Mouse (Mus musculus): ENCODE results near the gene Hsd11b2. TPM values are rescaled to one million over a fixed set of nuclear protein-coding genes. Genes with fewer than 3 reads are reported as not detected.

Hsd11b2 gene
- polyA plus RNA-seq, 1 experiment from 2014 or later, result 0.15 TPM

DNA sequence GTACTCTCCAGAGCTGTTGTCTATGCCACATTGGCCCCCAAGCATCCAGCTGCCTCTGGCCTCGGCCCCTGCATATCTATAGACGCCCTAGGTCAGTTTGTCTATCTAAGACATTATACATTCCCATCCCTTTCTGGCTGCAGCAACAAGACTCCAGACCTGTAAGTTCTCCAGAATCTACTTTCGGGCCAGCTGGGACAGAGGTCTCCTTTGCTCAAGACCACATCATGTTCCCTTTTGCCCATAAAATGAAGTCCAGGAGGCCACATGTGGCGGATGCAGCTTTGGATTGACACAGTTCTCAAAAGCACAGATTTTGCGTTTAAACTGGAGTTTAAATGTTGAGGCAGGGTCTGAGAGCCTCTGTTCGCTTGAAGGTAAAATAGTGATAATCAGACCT lies 4.4 kb upstream of the Hsd11b2 start:
- no peaks in the 10 kb centered on the region for H3K36me3 ChIP-seq
- no peaks in the 10 kb centered on the region for H3K9me3 ChIP-seq (replicated peaks)
- ATAC-seq (replicated peaks; ENCODE audit: insufficient number of reproducible peaks, insufficient read depth, low FRiP score, low read depth), result no peak
- no peak overlapping the region for H3K9ac ChIP-seq
- no peak overlapping the region for H3K27ac ChIP-seq
- H3K4me3 ChIP-seq, result no peak overlapping the region
- H3K27me3 ChIP-seq, result peaks cover 37% of the 10 kb centered on the region
- H3K4me2 ChIP-seq, result no peak overlapping the region
- peaks cover 25% of the 10 kb centered on the region for H3K4me1 ChIP-seq (replicated peaks)
- WGBS, result 83% methylated on average over 6 of the region's 6 CpGs

GRCm38 (mm10) chr8:105514656-105515055 lies 3.9 kb upstream of the Hsd11b2 start:
- Histone ChIP-seq H3K27ac (no peak overlapping the region), H3K9me3 (replicated peaks) (no peaks in the 10 kb centered on the region), H3K4me3 (no peak overlapping the region), H3K4me1 (replicated peaks) (peaks cover 29% of the 10 kb centered on the region), H3K36me3 (no peaks in the 10 kb centered on the region), H3K4me2 (no peak overlapping the region), H3K9ac (0 out of 2 replicates have a peak overlapping the region, but pooled peaks have one; percentile 9), H3K27me3 (peaks cover 42% of the 10 kb centered on the region)
- 62% methylated on average over 5 of the region's 5 CpGs for WGBS
- ATAC-seq (replicated peaks; ENCODE audit: insufficient number of reproducible peaks, insufficient read depth, low FRiP score, low read depth), result no peak

- H3K9ac ChIP-seq, result no peak overlapping the region
- peak overlapping the region; percentile 10; the same call in 1 of the 2 replicates for H3K4me3 ChIP-seq
- peak overlapping the region; percentile 52 for H3K4me2 ChIP-seq
- peaks cover 48% of the 10 kb centered on the region for H3K27me3 ChIP-seq
- no peaks in the 10 kb centered on the region for H3K9me3 ChIP-seq (replicated peaks)
- H3K4me1 ChIP-seq (replicated peaks), result peaks cover 31% of the 10 kb centered on the region
- no peaks in the 10 kb centered on the region for H3K36me3 ChIP-seq
- WGBS, result 15% methylated on average over 12 of the region's 12 CpGs
- H3K27ac ChIP-seq, result no peak overlapping the region
- ATAC-seq (replicated peaks; ENCODE audit: insufficient number of reproducible peaks, insufficient read depth, low FRiP score, low read depth), result peak; percentile 33; the same call in 1 of the 2 replicates
Observed at GRCm38 (mm10) chr8:105516018-105516645, 2.4 kb upstream of the Hsd11b2 start.

GRCm38 (mm10) chr8:105517346-105517745 lies 1.2 kb upstream of the Hsd11b2 start:
- Histone ChIP-seq H3K9ac (no peak overlapping the region), H3K4me2 (peak overlapping the region; percentile 97; the same call in 1 of the 2 replicates), H3K4me3 (no peak overlapping the region), H3K27ac (no peak overlapping the region), H3K36me3 (no peaks in the 10 kb centered on the region), H3K27me3 (peaks cover 48% of the 10 kb centered on the region), H3K9me3 (replicated peaks) (no peaks in the 10 kb centered on the region), H3K4me1 (replicated peaks) (peaks cover 31% of the 10 kb centered on the region)
- no peak for ATAC-seq (replicated peaks; ENCODE audit: insufficient number of reproducible peaks, insufficient read depth, low FRiP score, low read depth)
- WGBS, result 36% methylated on average over 8 of the region's 8 CpGs

DNA sequence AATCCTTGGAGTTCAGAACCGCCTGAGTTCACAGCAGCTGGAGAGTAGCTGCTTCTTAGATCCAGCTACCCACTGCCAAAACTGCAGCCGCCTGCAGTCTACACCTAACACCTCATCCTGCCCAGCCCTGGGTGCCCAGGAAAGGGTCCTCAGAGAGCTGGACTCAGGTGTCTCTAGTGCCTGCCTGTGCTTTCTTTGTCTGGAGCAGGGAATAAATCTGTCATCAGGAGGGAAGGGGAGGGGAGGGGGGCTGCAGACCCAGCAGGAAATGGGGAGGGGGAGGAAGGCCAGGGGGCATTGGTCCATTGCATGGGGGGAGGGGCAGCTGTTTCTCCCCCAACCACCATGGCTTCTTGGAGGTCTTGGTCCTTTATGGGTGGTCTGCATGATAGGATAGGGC lies 1.0 kb downstream of the Hsd11b2 start:
- peak overlapping the region; percentile 51; the same call in 1 of the 2 replicates for H3K4me3 ChIP-seq
- peaks cover 48% of the 10 kb centered on the region for H3K27me3 ChIP-seq
- H3K9ac ChIP-seq, result no peak overlapping the region
- peak overlapping the region; percentile 97; the same call in 1 of the 2 replicates for H3K4me2 ChIP-seq
- H3K9me3 ChIP-seq (replicated peaks), result no peaks in the 10 kb centered on the region
- 18% methylated on average over 2 of the region's 2 CpGs for WGBS
- H3K36me3 ChIP-seq, result peaks cover 8% of the 10 kb centered on the region; the same call in 1 of the 2 replicates
- no peak for ATAC-seq (replicated peaks; ENCODE audit: insufficient number of reproducible peaks, insufficient read depth, low FRiP score, low read depth)
- no peak overlapping the region for H3K27ac ChIP-seq
- H3K4me1 ChIP-seq (replicated peaks), result peaks cover 31% of the 10 kb centered on the region

GRCm38 (mm10) chr8:105520521-105520920 lies 2.0 kb downstream of the Hsd11b2 start:
- H3K9ac ChIP-seq, result no peak overlapping the region
- H3K4me3 ChIP-seq, result no peak overlapping the region
- ATAC-seq (replicated peaks; ENCODE audit: insufficient number of reproducible peaks, insufficient read depth, low FRiP score, low read depth), result no peak
- no peak overlapping the region for H3K27ac ChIP-seq
- H3K4me1 ChIP-seq (replicated peaks), result peaks cover 31% of the 10 kb centered on the region
- no peak overlapping the region for H3K4me2 ChIP-seq
- peaks cover 15% of the 10 kb centered on the region; the same call in 1 of the 2 replicates for H3K36me3 ChIP-seq
- WGBS, result 52% methylated on average over 5 of the region's 5 CpGs
- no peaks in the 10 kb centered on the region for H3K9me3 ChIP-seq (replicated peaks)
- peaks cover 42% of the 10 kb centered on the region for H3K27me3 ChIP-seq

GRCm38 (mm10) chr8:105521061-105521460 lies 2.5 kb downstream of the Hsd11b2 start:
- Histone ChIP-seq H3K4me1 (replicated peaks) (peaks cover 28% of the 10 kb centered on the region), H3K4me2 (no peak overlapping the region), H3K27ac (no peak overlapping the region), H3K4me3 (no peak overlapping the region), H3K9ac (no peak overlapping the region), H3K9me3 (replicated peaks) (no peaks in the 10 kb centered on the region), H3K27me3 (peaks cover 42% of the 10 kb centered on the region), H3K36me3 (peaks cover 15% of the 10 kb centered on the region; the same call in 1 of the 2 replicates)
- WGBS, result 19% methylated on average over 3 of the region's 3 CpGs
- no peak for ATAC-seq (replicated peaks; ENCODE audit: insufficient number of reproducible peaks, insufficient read depth, low FRiP score, low read depth)

DNA sequence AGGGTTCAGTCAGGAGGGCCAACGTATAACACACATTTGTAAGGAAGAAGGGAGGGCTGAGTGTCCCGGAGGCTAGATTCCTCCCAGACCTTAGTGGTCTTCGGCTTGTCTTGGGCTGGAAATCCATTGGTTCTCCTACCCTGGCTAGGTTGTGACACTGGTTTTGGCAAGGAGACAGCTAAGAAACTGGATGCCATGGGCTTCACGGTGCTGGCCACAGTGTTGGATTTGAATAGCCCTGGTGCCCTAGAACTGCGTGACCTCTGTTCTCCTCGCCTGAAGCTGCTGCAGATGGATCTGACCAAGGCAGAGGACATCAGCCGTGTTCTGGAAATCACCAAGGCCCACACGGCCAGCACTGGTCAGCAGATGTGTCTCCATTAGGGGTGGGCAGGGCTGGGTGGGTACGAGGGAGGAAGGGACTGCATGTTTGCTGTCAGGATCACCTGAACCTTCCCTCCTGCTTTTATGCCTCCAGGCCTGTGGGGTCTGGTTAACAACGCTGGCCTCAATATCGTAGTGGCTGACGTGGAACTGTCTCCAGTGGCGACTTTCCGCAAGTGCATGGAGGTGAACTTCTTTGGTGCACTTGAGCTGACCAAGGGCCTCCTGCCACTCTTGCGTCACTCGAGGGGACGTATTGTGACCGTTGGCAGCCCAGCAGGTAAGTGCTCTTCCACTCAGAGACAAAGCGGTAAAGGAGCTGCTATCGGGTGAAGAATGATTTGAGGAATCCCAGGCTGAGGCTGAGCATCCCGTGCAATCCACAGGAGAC lies 3.6 kb downstream of the Hsd11b2 start:
- H3K4me1 ChIP-seq (replicated peaks), result peaks cover 27% of the 10 kb centered on the region

DNA sequence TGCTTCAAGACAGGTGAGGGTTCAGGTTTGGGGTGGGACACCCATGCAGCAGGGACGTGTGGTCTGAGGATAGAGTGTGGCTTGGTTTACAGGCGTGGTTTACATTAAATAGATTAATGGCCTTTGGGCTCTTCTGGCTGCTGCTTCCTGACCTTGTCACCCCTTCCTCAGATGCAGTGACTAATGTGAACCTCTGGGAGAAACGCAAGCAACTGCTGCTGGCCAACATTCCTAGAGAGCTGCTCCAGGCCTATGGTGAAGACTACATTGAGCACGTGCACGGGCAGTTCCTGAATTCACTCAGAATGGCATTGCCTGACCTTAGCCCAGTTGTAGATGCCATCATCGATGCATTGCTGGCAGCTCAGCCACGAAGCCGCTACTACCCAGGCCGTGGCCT lies 4.3 kb downstream of the Hsd11b2 start:
- Histone ChIP-seq H3K9me3 (replicated peaks) (no peaks in the 10 kb centered on the region), H3K4me1 (replicated peaks) (peaks cover 22% of the 10 kb centered on the region), H3K27ac (no peak overlapping the region), H3K27me3 (peaks cover 24% of the 10 kb centered on the region), H3K4me2 (no peak overlapping the region), H3K36me3 (peaks cover 15% of the 10 kb centered on the region; the same call in 1 of the 2 replicates), H3K4me3 (no peak overlapping the region), H3K9ac (no peak overlapping the region)
- WGBS, result 72% methylated on average over 9 of the region's 9 CpGs
- no peak for ATAC-seq (replicated peaks; ENCODE audit: insufficient number of reproducible peaks, insufficient read depth, low FRiP score, low read depth)

More for the DNA sequence above, 3.6 kb downstream of the Hsd11b2 start:
- no peak overlapping the region for H3K27ac ChIP-seq
- no peak overlapping the region for H3K4me3 ChIP-seq
- H3K27me3 ChIP-seq, result peaks cover 31% of the 10 kb centered on the region
- H3K9me3 ChIP-seq (replicated peaks), result no peaks in the 10 kb centered on the region
- H3K36me3 ChIP-seq, result peaks cover 15% of the 10 kb centered on the region; the same call in 1 of the 2 replicates
- no peak overlapping the region for H3K9ac ChIP-seq
- no peak overlapping the region for H3K4me2 ChIP-seq
- WGBS, result 76% methylated on average over 21 of the region's 21 CpGs
- ATAC-seq (replicated peaks; ENCODE audit: insufficient number of reproducible peaks, insufficient read depth, low FRiP score, low read depth), result no peak

DNA sequence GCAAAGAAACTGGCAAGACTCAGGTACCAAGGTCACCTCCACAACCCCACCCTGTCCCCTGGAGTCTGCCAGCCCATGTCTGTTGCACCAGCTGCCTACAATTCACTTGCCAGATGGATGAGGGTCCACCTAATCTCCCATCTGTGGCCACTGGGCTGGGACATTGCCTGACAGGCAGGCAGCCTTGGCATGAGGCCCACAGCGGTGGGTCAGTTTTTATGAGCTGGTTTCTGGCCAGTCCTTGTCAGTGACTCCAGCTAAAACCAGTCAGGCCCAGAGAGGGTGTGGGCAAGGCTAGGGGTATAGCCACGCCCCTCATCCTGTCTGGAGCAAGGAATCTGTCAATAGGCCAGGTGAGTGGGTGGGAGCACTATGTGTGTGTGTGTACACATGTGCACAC lies 8.6 kb downstream of the Hsd11b2 start:
- ATAC-seq (replicated peaks; ENCODE audit: insufficient number of reproducible peaks, insufficient read depth, low FRiP score, low read depth), result no peak
- no peaks in the 10 kb centered on the region for H3K27me3 ChIP-seq
- peaks cover 24% of the 10 kb centered on the region; the same call in 1 of the 2 replicates for H3K36me3 ChIP-seq
- H3K9me3 ChIP-seq (replicated peaks), result no peaks in the 10 kb centered on the region
- 73% methylated on average over 2 of the region's 2 CpGs for WGBS
- 0 out of 2 replicates have a peak, but pooled peaks cover 3% of the 10 kb centered on the region for H3K4me1 ChIP-seq (replicated peaks)
- no peak overlapping the region for H3K4me2 ChIP-seq
- no peak overlapping the region for H3K4me3 ChIP-seq
- no peak overlapping the region for H3K9ac ChIP-seq
- no peak overlapping the region for H3K27ac ChIP-seq

DNA sequence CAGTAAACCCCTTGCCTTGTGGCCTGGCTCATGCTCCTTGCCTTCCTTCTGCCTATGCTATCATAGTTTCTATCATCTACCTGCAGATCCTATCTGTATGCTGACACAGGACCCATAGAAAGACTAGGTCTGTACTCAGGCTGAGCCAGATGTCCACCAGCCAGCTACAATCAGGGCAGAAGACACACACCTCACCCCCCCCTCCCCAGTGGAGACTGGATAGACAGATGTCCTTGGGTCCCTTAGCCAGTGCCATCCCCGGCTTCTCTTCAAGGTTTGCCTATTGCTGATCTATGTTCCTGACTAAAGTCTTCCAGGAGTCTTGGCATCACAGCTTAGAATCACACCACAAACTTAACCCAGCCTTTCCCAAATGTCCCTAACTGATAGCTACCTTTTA lies 9.7 kb downstream of the Hsd11b2 start:
- Histone ChIP-seq H3K27me3 (no peaks in the 10 kb centered on the region), H3K9ac (no peak overlapping the region), H3K4me1 (replicated peaks) (peaks cover 7% of the 10 kb centered on the region), H3K9me3 (replicated peaks) (no peaks in the 10 kb centered on the region), H3K27ac (no peak overlapping the region), H3K4me2 (no peak overlapping the region), H3K36me3 (peaks cover 24% of the 10 kb centered on the region; the same call in 1 of the 2 replicates), H3K4me3 (no peak overlapping the region)
- 96% methylated on average over 1 of the region's 1 CpGs for WGBS
- ATAC-seq (replicated peaks; ENCODE audit: insufficient number of reproducible peaks, insufficient read depth, low FRiP score, low read depth), result no peak

Data from heart, embryonic 15.5 days (tissue).